Mouse (Mus musculus) ES-Bruce4 (cell line): Measurements from ENCODE around the gene Fgfr2.

Experiments used
- CTCF ChIP-seq: IDR thresholded peaks from one replicate; pipeline ENCODE4 v1.8.1; 2011; ENCODE audit warnings: low read depth, low read length
- EP300 ChIP-seq: IDR thresholded peaks from 2 replicates; pipeline ENCODE4 v1.6.1; 2011; ENCODE audit warnings: low read depth, low read length; ENCODE audit not compliant: insufficient read depth
- POLR2A ChIP-seq: IDR thresholded peaks from one replicate; pipeline ENCODE4 v1.8.1; 2011; ENCODE audit warnings: low read length; ENCODE audit not compliant: insufficient read depth

- TF ChIP-seq CTCF (no peak), POLR2A (no peak), EP300 (no peak)
These were observed 783.9 kb downstream of the Fgfr2 start for GRCm38 (mm10) chr7:132339041-132339839.
